Mouse (Mus musculus): Measurements from ENCODE around the gene Snx18.

The Snx18 gene

DNA sequence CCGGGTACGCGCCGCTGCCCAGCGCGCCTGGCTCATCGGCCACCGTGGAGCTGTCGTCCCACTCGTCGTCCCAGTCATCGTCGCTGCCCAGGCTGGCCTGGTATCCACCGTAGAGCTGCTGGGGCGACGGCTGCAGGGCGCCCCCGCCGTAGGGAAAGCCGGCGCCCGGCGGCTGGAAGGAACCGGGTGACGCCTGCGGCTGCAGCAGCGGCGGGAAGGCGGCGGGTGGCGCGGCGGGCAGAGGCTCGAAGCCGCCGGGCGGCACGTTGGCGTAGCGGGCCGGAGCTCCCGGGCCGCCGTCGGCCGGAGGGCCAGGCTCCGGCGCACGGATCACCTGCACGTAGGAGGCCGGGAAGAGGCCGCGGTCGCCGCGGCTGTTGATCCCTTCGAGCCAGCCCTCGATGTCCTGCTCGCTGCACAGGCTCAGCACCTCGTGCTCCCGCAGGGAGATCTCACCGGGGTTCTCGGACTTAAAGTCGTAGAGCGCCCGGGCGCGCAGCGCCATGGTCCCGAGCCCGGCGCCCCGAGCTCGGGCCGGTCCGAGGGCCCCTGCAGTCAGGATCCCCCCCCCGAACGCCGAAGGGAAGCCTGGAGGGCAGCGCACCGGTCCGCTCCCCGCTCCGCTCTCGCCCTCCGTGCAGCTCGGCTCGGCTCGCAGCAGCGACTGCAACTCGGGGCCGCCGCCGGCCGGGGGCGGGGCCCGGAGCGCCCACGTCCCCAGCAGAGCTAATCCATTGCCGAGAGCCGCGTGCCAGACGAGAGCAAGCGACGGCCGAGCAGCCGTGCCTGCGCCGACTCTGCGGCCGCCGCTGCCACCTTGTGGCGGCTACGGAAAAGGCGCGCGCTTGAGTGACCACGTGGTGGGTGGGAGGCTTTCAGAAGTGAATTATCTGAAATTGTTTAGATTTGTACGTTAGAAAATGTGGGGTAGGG, at the start of gene Snx18:
Snx18 (minus strand) TSS at position 674 of the 933 bp plus-strand sequence.
- peak; percentile 82 for DNase-seq (ENCODE audit: low read depth, low spot score)

DNA sequence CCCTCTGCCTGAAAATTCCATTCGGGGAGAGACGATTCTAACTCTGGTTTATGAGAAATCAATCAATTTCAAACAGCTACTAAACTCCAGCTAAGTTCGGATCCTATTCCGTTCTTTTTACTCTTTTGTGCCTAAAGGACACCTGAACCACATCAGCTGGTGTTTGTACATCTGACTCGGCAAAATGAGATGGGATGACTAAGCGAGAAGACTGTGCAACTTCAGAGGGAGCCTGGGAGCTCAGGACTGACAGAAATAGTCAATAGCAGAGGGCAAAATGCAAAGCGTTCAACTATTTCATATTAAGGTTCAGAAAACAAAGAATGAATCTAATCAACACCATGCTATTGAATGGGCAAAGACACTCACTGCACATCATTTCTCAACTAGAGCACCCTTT, 45.5 kb upstream of the Snx18 start:
- no peak for DNase-seq (ENCODE audit: low read depth, low spot score)

GRCm38 (mm10) chr13:113663151-113663779, 44.9 kb upstream of the Snx18 start, which contains the start of gene Hspb3:
Gene Hspb3 (minus strand): TSS chr13:113663676.
- no peak for DNase-seq (ENCODE audit: low read depth, low spot score)

DNA sequence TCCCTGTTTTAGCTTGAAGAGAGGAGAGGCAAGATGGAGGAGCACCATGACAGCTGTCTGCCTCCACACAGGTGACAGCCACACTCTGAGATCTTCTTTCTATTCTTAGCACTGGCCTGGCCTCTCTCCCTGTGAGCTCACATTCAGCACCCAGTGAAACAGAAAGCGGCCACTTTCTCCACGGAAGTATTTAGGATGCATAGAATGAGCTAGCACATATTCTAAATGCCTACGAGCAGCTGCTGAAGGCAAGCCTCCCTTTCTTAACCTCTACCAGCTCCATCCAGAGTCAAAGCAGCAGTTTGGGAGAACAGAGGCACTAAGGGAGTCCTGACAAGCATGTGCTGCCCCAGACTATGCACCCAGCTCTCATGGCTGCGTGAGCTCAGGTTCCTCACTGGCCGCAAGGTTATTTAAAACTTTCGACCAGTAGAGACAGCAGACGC, 43.5 kb upstream of the Snx18 start:
- no peak for DNase-seq (ENCODE audit: low read depth, low spot score)

GRCm38 (mm10) chr13:113660576-113661310, 42.4 kb upstream of the Snx18 start:
- no peak for DNase-seq (ENCODE audit: low read depth, low spot score)

- no peak for DNase-seq (ENCODE audit: low read depth, low spot score)
These were observed 38.8 kb upstream of the Snx18 start for GRCm38 (mm10) chr13:113657204-113657603.

- DNase-seq (ENCODE audit: low read depth, low spot score): no peak
These were observed 38.3 kb upstream of the Snx18 start for GRCm38 (mm10) chr13:113656639-113657038.

DNA sequence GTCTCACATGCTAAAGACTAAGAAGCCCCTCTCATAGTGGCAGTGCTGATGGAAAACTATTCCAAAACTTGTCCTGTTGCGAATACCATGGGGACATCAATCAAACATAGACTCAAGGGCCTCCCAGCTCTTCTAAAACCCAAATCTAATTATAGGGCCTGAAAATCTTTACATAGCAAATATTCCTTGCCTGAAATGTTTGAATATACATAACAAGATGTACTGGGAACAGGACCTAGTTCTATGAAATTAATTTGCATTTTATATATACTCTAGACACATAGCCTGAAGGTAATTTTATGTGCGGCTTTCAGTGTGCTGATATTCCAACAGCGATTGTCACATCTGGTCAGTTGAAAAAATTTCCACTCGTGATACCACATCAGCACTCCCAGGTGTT, 37.1 kb upstream of the Snx18 start:
- DNase-seq (ENCODE audit: low read depth, low spot score): no peak

GRCm38 (mm10) chr13:113640944-113641597, 22.7 kb upstream of the Snx18 start:
- no peak for DNase-seq (ENCODE audit: low read depth, low spot score)

DNA sequence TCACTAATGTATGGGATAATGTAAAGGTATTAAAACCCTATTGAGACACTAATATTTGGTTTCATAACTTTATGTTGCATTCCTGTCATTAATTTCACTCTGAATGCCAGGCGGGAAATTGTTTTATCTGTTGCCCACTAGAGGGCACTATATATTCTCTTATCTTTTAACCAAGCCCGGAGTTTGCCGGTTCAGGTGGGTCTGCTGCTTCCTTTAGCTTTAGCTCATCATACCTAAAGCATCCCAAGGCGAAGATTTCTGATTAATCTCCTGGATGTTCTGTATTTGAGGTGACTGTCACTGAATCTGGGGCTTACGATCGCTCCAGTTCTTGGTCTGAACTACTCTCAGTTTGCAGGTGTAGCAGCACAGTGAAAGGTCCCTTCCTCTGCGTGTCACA, 20.6 kb upstream of the Snx18 start:
- DNase-seq (ENCODE audit: low read depth, low spot score): no peak

GRCm38 (mm10) chr13:113635799-113636222, 17.4 kb upstream of the Snx18 start:
- DNase-seq (ENCODE audit: low read depth, low spot score): no peak

GRCm38 (mm10) chr13:113634732-113635481, 16.5 kb upstream of the Snx18 start:
- DNase-seq (ENCODE audit: low read depth, low spot score): no peak

- DNase-seq (ENCODE audit: low read depth, low spot score): no peak
These were observed 14.1 kb upstream of the Snx18 start for GRCm38 (mm10) chr13:113632506-113632905.

DNA sequence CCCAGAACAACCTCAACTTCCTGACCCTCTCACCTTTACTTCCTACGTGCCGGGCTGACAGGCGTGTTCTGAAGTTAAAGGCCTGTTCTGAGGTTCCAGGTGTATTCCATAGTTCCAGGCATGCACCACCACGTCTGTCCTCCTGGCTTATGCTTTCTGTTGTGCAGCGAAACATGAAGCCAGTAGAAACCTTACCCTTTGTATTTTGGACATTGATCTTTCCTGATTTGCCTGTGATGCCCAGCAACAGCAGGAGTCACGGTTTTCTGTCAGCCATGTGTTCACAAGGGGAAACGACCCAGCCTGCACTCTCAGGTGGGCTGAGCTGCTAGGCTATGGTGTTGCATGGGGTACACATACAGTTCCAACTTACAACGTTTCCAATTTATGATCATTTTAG, 9.2 kb upstream of the Snx18 start:
- no peak for DNase-seq (ENCODE audit: low read depth, low spot score)

GRCm38 (mm10) chr13:113622865-113623255, 4.5 kb upstream of the Snx18 start:
- DNase-seq (ENCODE audit: low read depth, low spot score): no peak

GRCm38 (mm10) chr13:113622122-113622864, 3.9 kb upstream of the Snx18 start:
- DNase-seq (ENCODE audit: low read depth, low spot score): no peak

DNA sequence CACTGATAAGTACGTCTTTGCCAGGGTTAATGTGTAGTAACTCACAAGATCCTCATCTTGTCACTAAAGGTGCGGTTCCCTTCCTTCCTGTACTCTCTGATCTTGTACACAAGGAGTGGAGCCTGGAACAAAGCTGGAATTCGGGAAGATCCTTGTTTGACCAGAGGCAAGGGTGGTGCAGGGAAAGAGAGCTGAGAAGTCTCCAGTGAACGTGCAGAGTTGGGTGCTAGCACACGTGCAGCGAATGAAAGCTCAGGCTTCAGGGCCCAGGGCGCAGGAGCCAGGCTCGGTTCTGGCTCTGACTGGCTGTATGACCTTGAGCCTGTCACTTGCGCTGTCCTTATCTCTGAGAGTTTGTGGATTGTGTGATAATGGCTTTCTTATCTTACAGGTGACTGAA, 639 bp upstream of the Snx18 start:
- DNase-seq (ENCODE audit: low read depth, low spot score): no peak

GRCm38 (mm10) chr13:113617338-113617890, 950 bp downstream of the Snx18 start:
- DNase-seq (ENCODE audit: low read depth, low spot score): no peak

DNA sequence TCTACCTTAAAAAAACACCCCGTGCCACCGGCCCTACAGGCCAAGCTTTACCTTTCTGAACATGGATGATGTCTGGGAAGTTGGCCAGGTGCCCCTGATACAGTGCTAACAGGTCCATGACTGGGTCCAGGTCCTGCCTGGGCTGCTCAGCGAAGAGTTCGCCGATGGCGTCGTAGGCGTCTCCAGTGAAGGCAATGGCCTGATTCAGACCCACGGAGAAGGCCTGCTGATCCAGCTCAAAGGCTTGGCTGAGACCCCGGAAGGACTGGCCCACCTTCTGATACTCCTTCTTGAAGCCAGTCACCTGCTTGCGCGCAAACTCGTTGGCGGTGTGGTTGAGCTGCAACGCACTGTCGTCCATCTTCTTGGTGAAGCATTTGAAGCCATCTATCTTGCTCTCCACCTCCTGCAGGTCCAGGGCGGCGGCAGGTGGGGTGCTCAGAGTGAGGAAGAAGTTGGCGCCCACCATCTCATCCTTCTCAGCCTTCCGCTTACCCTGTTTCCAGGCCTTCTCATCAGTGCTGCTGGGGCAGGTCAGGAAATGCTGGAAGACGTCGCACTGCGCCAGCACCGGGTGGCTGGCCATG, 1.5 kb downstream of the Snx18 start:
- DNase-seq (ENCODE audit: low read depth, low spot score): no peak
